Mouse (Mus musculus) gastrocnemius, postnatal 10 days (tissue): ENCODE data around the gene Npdc1. TPM values are rescaled to one million over a fixed set of nuclear protein-coding genes. Genes with fewer than 3 reads are reported as not detected.

Experiments used
- DNase-seq: peaks from one replicate; pipeline ENCODE4 v3.0.0; 2021; ENCODE audit warnings: mixed read lengths
- long read RNA-seq, 2 experiments: library from polyadenylated mRNA; stranded (forward); transcript quantifications; one replicate each; pipeline ENCODE4 v2.0.0; 2021
- total RNA-seq, 2 experiments: library from RNA; stranded (reverse); gene quantifications; 2 replicates each; pipeline ENCODE4 v1.2.3; 2021

Gene Npdc1
- 10 to 100 TPM; 25.2 to 37.3 TPM for total RNA-seq
- long read RNA-seq, experiment 1, transcript Npdc1-202 (9 exons, 1,485 nt), result major isoform, 29 of 39 reads
- long read RNA-seq, experiment 1, partial matches to known transcripts, result 1 of 39 reads
- long read RNA-seq, experiment 1, other reads (novel, unspliced or antisense), result 9 of 39 reads
- long read RNA-seq, experiment 2, transcript Npdc1-202 (9 exons, 1,485 nt), result major isoform, 19 of 28 reads
- long read RNA-seq, experiment 2, partial matches to known transcripts, result 2 of 28 reads
- long read RNA-seq, experiment 2, other reads (novel, unspliced or antisense), result 7 of 28 reads

DNA sequence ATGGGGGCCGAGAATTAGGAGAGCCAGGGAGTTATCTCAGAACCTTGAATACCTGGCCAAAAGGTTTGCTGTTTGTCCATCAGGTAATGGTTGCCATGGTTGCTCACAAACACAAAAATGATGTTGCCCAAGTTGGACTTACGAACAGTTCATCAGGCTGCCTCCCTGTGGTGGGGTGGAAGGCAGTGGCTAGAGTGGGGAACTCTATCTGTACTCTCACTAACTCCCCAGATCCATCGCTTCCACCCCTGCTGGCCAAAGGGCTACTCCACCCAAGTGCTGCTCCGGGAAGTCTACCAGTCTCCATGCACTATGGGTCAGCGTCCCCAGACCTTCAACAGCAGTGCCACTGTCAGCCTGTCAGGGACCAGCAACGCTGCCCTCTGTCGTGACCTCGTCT lies at the start of gene Npdc1:
TSS of gene Npdc1 (plus strand) at position 301 of the 400 bp plus-strand sequence.
- DNase-seq, result no peak

DNA sequence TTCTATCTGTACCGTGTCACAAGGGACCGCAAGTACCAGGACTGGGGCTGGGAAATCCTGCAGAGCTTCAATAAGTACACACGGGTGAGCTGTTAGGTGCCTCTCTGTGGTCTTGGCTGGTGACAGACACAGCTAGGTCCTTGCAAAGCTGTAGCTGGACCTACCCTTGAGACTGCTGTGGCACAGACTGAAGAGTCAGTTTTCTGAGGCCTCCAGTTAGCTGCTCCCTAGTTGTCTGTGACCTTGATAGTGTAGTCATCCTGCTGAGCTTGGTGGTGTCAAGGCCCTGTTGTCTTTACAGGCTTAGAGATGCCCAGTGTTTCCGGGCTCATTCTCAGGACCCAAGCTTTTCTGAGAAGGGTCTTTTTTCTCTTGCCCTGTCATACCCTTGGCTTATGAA lies 49.7 kb upstream of the Npdc1 start:
- no peak for DNase-seq

DNA sequence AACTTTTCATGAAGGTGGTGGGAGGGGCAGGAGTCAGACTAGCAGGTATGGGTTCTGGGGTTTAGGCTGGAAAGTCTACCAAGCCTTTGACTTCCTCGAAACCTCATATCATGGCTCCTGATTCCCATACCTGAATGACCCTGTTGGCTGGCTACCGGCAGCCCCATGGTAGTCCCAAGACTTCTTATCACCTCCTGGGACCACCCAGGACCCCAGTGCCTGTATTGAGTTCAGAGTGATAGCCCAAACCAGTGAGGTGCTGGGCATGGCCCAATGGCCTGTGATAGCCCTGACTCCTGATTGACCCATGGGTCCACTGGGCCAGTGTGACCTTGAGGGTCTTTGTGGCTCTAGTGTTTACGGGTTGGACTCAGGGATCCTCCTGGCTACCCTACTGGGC lies 48.5 kb upstream of the Npdc1 start:
- no peak for DNase-seq

DNA sequence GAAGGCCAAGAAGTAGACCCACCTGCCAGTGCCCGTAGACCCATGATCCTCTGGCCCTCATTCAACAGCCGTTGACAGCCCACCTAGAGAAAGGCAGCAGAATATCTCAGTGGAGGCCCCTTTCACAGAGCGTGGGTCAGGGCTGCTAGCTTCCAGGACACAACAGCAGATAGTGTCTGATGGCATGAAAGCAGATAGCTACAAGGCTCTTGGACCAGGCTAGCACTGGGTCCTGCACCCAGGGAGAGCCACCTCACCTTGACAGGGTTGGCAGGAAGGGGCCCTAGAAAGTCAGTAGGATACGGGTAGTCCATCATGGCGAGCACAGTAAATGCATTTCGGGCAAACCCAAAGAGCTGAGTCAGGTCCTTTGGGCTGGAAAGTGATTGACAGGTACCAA lies 44.9 kb upstream of the Npdc1 start:
- DNase-seq, result no peak

DNA sequence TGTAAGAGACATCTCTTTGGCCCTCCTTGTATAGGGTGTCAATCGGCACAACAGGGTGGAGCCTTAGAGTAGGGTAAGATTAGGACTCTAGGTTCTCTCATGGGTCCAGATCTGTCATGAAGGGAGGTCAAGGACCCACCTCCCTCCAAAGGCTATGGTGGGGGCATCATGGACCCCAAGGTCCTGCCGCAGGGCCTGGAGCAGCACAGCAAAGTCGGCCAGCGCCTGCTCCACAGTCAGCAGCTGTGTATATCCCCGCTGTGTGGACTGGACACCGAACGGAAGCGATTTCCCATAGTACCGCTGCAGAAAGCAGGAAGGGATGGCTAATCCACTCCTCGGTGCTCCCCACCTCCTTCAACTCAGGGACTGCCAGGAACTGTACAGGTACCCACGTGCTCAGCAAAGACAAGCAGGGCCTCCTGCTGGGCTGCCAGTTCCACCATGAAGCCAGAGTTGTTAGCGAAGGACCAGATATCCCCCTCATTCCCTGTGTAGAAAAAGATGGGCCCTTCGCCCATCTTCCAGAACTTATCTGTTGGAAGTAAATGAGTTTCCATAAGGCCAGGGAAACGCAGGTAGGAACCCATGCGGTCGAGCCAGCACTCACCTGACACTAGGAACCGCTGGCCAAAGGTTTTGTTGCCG lies 43.6 kb upstream of the Npdc1 start:
- DNase-seq, result no peak

DNA sequence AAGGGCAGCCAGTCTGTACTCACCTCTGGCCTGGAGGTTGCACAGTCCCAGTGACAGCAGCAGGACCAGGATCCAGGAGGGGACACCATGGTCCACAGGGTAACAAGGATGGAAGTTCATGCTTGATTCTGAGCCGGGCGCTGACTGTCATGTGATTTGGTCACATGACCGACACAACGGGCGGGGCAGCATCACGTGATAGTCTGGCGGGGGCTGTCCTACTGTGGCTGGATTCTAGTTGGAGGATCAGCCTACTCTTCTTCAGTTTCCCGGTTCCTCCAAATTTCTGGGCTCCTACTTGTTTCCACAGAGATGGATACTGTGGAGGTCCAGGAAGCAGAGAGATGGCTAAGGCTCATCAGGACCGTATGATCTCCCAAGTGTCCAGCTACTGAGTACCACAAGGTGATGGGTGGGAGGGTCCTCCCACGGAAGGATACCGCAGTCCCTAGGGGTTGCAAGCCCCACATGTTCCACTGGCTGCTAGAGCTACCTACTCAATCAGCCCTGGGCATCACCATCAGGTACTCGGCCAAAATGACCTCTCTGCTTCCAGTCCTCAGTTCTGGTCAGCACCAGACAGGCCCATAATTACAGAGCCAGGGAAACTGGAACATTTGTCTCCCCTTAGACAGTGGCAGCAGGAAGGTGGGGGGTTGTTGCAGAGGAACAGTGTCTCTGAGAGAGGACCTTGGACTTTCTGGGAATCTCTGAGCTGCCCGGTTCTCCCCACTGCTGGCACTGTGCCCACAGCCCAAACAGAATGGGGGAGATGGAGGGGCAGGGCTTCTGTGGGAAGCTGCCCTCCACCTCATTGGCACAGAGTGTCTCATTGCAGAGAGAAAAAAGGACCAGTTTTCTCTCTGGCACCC lies 42.7 kb upstream of the Npdc1 start, which contains the start of gene Dpp7:
TSS of gene Dpp7 (minus strand) at position 152 of the 872 bp plus-strand sequence.
- DNase-seq, result peak; percentile 68

DNA sequence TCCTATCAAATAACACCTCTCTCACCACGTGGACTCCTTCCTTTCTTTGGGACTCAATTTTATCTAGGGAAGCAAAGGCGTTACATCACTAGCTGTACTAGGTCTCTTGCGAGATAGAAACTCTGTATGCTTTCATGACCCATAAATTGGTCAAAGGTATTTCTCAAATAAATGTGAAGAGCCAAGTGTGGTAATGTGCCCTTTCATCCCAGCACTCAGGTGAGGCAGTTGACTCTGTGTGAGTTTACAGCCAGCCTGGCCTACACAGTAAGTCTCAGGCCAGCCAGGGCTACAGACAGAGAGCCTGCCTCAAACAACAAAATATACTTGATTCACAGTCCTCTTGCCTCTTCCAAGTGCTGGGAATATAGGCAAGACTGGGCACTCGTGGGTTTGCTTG lies 39.3 kb upstream of the Npdc1 start:
- no peak for DNase-seq

DNA sequence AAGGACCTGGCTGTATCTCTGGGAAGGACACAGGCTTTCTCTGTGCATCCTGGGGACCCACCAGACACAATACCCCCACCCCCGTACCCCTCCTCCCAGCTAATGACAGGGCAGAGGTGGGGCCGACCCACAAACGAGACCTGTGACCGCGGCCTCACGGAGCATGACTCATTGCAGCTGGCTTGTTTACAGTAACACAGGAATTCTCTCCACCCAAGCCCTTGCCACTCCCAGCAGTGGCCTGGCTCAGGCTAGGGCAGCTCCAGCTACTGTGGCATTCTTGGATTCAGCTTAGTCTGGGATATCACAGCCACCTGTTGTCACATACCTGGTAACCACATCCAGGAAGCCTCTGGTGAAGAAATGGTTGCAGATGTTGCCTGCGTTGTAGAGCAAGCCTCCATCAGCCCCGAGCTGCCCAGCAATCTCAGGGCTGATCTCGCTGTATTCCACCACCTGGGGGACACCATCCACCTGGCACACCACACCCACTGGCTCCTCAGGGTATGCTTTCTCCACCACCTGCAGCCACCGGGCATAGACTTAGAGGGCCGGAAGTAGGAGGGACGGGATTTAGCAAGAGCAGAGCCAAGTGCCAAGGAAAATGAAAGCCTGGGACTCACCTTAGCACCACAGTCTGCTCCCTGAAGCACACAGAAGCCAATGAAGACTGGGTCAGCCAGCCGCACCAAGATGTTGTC lies 35.5 kb upstream of the Npdc1 start:
- DNase-seq, result no peak

DNA sequence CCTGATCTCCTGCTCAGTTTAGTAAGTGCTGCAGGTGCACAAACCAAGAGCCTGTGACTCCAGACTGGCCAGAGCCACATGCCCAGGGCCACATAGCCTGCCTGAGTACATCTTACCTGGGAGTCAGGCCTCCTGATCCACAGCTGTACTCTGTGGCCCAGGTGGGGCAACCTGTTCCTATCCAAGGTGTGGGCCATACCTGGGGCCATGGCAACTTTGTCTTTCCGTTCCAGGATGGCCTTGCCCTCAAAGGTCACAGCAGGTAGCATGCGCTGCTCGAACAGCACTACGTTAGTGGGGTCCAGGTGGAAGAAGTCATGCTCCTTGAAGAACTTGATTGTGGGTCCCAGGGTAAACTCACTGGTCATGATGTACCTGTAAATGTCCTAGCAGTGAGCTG lies 34.8 kb upstream of the Npdc1 start:
- no peak for DNase-seq

DNA sequence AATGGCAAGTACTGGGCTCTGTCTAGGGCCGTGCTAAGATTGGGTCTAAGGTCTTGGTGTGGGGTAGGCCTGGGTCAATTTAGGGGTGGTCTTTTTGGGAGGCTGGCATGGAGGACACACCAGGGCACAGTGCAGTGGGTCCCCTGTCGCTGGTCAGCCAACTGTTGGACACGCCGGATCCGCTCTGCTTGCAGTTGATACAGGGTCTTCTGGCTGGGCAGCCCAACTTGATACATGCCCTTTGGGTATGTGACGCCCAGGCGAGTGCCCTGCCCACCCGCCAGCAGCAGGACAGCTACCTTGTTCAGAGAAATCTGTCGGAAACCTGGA lies 34.4 kb upstream of the Npdc1 start:
- no peak for DNase-seq

DNA sequence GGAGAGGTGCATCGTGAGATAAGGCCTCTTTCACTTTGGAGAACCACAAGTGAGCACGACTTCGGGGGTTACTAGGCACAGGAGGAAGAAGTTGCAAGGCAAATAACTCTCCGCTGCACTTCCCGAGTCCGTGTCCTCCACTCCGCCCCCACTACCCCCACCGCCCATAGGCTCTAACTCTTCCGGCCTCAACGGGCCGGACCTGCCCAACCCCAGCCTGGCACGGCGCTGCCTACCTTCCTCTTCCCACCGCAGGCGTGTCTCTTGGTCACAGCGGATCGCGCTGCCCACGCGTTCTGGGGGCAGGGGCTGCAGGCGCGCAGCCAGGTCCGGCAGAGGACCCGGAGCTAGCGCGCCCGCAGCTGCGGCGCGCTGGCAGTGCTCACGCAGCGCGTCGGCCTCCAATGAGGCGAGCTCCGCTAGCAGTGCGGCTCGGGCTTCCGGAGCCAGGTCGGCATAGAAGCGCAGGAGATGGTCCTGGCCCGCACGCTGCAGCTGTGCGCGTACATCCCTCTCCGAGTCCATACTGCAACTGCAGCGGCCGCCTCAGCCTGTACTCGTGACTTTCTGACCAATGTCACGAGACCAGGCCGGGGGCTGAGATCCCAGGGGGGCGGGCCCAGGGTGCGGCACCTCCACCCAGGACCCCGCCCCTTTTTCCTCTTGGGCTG lies 33.9 kb upstream of the Npdc1 start, which contains the start of gene Uap1l1:
TSS of gene Uap1l1 (minus strand) at position 592 of the 671 bp plus-strand sequence.
- peak; percentile 82 for DNase-seq

DNA sequence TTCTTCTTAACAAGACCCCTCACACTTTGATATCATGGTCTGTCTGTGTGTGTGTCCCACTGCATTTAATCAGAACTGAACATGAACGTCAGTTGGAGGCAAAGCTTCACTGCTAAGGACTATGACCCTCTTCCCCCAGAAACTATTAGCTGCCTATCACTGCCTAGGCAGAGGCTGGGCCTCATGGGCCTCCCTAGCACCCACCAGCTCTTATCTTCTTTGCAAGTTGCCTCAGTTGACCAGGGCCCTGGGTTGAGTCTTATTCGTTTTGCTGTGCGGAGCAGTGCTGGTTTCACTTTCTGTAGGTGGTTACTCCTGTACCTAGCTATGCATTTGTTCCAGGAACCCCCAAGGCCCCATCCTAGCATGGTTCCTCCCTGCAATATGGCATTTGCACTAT lies 29.2 kb upstream of the Npdc1 start:
- no peak for DNase-seq

DNA sequence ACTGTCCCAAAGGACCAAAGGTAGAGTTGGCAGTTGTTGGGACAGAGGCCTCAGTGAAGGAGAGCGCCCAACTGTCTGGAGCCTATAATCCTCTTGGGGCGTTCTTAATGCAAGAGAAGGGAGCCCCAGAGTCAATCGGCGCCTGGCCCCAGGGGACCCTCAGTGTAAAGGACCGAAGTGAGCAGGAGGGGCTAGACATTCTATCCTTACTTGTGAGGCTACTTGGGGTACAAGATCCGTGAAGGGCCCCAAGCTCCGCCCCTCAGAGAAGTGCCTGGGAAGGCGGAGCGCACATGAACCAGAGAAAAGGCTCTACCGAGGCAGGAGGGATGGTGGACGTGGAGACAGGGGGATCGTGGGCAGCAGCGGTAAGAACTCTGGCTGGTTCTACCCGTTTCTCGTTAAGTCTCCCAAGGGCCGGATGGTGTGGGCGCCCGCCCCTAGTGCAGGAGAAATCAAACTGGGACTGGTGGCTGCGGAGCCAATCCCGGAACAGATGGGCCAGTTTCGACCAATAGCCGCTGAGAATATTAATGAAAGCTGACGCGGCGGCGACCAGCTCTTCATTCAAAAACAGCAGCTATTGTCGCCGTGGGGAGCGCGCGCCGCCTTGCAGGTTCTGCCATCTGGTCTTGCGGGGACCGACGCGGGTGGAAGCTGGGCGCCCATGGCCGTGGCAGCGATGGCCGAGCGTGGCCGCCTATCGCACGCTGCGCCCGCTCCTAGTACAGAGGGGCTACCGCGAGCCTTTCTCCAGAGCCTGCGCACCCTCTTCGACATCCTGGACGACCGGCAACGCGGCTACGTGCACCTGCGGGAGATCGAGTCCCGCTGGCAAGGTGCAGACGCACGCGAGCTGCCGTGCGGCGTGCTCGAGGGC lies 27.1 kb upstream of the Npdc1 start, which contains the start of gene Sapcd2:
TSS of gene Sapcd2 (plus strand) at position 558 of the 880 bp plus-strand sequence.
- peak; percentile 77 for DNase-seq

DNA sequence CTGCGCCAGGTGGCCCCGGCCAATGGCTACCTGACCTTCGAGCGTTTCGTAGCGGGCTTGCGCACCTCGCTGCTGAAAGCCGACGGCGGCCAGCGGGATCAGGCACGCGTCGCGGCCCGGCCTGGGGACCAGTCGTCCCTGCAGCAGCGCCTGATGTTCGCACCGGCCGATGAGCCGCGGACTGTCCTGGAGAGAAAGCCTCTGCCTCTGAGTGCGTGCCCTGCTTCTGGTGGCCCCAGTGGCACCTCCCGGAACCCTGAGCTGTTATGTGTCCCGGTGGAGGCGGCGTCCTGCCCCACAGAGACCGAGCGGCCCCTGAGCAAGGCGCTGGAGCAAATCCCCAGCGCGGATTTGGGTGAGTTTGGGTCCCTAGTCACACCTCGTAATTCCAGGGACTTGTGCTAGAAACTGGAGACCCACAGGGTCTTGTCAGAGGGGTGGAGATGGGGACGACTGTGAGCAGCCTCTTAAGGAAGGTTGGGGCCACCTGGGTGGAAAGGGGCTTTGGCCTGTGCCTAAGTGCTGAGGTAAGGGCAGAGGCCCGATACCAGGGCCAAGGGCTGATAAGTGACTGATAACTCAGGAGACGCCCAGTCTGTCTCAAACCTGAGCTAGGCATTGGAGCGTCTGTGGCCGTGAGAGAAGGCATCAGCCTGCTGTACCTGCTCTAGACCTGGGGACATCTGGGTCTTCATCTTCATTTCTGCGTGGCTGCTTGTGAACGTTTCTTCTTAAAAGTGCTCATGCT lies 26.3 kb upstream of the Npdc1 start:
- no peak for DNase-seq

DNA sequence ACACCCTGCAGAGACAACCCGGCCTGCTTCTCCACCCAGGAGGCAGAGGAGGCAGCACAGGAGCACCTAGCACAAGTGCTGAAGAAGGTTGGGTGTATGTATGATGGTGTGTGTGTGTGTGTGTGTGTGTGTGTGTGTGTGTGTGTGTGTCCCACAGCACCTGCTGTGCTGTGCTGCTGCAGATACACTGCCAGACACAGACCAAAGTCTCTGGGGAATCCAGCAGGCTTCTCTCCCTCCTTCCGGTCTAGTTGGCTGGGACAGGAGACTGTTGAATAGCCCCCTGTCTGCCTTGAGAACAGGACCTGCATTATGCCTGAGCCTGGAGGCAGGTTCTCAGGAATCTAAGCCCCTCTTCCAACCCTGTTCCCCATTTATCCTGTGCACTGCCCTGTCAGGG lies 25.7 kb upstream of the Npdc1 start:
- no peak for DNase-seq

DNA sequence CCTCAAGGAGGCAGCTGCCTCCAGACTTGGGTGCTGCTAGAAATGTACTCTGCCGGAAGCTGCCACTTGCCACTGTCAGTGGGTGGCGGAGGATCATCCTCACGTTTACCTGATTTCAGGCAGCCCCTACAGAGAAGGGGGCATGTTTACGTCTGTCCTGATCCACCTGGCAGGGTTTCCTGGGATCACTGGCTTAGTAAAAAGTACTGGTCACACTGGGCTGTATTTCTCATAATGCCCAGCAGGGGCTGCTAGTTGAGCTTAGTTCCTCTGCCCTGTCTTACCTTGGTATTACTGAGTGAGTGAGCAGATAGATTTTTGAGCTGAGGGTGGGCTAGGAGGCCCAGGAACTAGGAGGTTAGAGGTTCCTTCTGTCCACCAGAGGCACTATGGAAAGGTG lies 22.6 kb upstream of the Npdc1 start:
- DNase-seq, result peak; percentile 64

DNA sequence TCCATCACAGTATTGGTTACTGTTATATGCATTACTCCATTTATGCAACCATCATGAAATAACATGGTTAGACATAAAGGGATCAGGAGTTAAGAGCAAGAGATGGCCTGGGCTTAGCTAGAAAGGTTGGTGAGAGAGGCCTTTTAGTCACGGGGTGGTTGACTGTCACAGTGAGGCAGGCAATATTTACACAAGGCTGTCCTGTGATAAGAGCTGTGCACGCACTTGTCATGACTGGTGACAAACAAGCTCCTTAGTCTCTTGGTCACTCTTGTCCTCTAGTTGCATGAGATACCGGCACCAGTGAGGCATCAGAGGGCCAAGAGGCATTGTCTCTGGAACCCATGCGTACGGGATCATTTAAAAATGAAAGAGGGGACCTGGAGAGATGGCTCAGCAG lies 14.7 kb upstream of the Npdc1 start:
- no peak for DNase-seq

DNA sequence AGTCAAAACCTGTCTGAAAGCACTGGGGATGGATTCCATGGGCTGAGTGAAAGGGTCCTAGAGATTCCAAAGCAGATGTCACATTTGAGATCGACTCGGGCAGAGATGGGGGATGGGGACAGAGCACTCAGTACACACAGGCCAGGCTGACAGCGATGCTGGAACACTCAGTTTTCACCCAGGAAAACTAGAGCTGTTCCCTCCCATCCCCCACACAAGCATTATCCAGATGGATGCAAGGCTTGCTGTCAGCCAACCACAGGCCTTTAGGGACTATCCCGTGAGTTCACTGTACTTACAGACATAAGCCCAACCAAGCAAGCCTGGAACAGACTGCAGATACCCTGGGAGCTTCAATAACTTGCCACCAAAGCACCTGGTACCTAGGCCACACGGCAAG lies 7.9 kb upstream of the Npdc1 start:
- DNase-seq, result no peak

DNA sequence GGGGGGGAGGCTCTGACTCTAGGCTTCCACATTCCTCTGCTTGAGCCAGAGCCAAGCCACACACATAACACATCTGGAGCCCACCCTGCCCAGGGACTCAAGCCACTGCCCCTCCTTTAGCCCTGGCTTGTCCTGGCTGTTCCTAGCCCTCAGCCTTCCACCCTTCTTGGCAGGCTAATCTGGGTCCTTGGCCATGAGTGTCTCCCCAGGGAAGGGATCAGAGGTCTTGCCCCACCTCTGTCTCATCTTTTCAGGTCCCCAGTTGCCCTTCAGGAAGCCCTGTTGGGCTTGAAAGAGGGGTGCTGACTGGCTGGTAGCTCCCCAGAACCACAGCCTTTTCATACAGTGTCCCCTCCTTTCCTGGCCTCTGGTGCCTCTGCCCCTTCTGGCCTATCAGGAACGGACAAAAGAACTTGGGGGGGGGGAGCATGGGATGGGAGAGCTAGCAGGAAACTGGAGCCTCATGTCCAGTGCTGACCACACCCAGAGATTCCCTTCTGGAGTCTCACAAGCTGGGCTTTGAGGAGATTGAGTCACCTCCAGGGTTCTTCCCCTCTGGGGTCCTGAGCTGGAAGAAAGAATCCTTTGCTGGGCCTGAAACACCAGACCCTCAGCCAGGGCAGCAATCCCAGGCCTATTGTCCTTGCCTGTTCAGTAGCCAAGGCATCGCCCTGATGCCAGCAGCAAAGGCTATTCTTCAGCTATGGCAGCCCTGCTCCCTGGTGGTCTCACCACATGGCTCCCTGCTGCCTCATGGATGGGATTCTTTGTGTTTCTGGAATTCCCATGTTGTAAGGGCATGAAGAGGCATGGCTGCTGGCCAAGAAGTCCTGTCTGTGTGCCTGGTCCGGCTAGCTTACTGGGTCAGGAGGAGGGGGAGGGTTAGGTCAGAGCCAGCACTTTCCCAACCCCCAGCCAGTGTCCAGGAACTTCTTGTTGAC lies 4.6 kb upstream of the Npdc1 start:
- DNase-seq, result peak; percentile 54
